Mouse (Mus musculus): Measurements from ENCODE around the gene Hbb-bh2.
"Not testable (repeated sequence)": the region's sequence is repeated elsewhere in the genome, so short reads cannot be mapped to it uniquely, and the experiment has no call there.

The Hbb-bh2 gene

GRCm38 (mm10) chr7:103813766-103814165 lies 26.6 kb downstream of the Hbb-bh2 start, which contains the start of gene Hbb-bt:
TSS of gene Hbb-bt (minus strand) at chr7:103813996.
- in situ Hi-C loops (cut with MboI; ENCODE audit: unreplicated experiment in 2 of 2): no loop called here

DNA sequence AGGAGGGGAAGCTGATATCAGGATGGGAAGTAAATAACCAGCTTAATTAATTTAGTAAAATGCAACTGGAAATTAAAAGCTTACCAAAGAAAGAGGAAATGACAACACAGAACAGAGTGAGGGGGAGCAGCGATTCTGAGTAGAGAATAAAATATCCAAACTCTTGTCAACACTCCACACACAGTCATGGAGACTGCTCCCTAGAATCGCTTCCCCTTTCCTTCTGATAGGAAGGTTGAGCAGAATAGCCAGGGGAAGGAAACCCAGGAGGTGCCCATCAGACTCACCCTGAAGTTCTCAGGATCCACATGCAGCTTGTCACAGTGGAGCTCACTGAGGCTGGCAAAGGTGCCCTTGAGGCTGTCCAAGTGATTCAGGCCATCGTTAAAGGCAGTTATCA lies 27.2 kb downstream of the Hbb-bh2 start:
- in situ Hi-C loops (cut with MboI; ENCODE audit: unreplicated experiment in 2 of 2): not testable (repeated sequence)

GRCm38 (mm10) chr7:103812174-103812573 lies 28.1 kb downstream of the Hbb-bh2 start:
- in situ Hi-C loops (cut with MboI; ENCODE audit: unreplicated experiment in 2 of 2): no loop called here

GRCm38 (mm10) chr7:103811223-103811845 lies 29.0 kb downstream of the Hbb-bh2 start:
- in situ Hi-C loops (cut with MboI; ENCODE audit: unreplicated experiment in 2 of 2): no loop called here

GRCm38 (mm10) chr7:103810746-103811145 lies 29.6 kb downstream of the Hbb-bh2 start:
- in situ Hi-C loops (cut with MboI; ENCODE audit: unreplicated experiment in 2 of 2): no loop called here

DNA sequence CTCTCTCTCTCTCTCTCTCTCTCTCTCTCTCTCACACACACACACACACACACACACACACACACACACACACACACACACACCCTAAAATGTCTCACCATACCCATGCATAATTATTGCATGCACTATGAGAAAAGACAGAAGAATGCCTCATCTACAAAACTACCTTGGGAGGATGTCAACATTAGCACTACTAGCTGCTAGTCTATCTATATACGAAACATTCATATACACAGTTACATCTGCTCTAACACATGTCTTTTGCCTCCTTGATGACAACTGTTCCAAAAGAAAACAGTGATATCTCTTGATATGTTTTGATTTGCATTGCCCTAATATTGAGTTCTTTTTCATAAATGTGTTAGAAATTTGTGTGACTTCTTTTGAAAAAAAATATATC lies 30.0 kb downstream of the Hbb-bh2 start:
- in situ Hi-C loops (cut with MboI; ENCODE audit: unreplicated experiment in 2 of 2): no loop called here

DNA sequence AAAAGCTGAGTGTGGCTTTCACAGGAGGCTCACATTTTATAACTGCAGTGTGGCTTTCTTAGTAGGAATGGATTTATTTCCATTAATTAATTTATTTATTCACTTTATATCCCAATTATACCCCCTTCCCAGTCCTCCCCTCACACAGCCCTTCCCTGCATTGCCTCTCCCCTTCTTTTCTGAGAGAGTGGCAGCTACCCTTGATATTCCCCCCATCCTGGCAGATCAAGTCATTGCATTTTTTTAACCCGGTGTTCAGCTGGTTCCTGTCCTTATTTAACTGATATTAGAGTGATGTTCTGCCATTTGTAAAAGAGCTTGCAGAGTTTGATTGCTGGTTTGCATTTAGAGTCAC lies 30.5 kb downstream of the Hbb-bh2 start:
- in situ Hi-C loops (cut with MboI; ENCODE audit: unreplicated experiment in 2 of 2): loop anchor here (10.0 kb wide), 3 partner anchors 95 to 1115 kb away; partner anchors contain the start of genes Olfr648 (in 2 of the 2), Olfr243 (in 1 of the 2) and Olfr557 (in 1 of the 2)

DNA sequence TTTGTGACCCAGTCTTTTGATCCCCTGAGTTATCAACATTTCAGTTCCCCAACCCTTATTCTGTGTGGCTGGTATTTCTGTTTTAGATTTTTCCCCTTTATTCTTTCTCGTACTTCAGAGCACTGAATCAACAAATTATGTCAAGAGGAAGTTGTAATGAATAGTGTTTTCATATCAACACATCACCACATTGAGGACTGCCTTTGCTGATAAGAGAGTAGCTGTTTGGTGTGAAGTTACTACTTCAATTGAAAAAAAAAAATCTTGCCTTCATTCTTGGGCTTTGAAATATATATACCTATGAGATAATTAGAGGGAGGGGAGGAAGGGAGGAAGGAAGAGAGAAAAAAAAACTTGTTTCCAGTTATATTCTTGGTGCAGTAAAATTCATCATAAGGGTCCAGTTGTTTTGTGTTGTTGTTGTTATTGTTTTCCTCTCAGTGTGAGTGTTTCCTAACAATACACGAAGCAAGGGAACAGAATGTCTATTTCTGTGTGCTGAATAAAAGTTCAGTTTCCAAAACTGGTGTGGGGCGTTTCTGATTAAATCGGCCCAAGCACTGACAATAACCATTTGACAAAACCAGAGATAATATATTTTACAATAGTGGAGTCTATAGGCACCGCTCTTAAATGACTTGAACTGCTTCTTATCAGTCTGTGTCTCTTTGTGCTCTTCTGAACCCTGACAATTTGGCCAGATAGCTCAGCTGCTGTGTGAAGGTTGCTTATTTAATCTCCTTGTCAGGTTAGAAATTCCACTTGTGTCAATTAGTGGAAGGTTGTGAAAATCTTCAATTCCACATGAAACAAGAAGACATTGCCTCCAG lies 31.1 kb downstream of the Hbb-bh2 start:
- in situ Hi-C loops (cut with MboI; ENCODE audit: unreplicated experiment in 2 of 2): loop anchor here (10.0 kb wide), 3 partner anchors 94 to 1114 kb away; partner anchors contain the start of genes Olfr648 (in 2 of the 2), Olfr243 (in 1 of the 2) and Olfr557 (in 1 of the 2)

DNA sequence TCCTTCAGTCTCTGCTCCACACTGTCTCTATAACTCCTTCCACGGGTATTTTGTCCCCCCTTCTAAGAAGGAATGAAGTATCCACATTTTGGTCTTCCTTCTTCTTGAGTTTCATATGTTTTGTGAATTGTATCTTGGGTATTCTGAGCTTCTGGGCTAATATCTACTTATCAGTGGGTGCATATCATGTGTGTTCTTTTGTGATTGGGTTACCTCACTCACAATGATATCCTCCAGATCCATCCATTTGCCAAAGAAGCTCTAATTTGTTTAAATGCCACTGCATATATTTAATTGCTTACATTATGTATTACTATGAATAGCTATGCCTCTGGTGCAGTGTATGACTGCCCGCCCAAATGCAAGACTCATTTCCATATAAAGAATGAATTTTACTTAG lies 32.2 kb downstream of the Hbb-bh2 start:
- in situ Hi-C loops (cut with MboI; ENCODE audit: unreplicated experiment in 2 of 2): loop anchor here (10.0 kb wide), 3 partner anchors 93 to 1113 kb away; partner anchors contain the start of genes Olfr648 (in 2 of the 2), Olfr243 (in 1 of the 2) and Olfr557 (in 1 of the 2)

DNA sequence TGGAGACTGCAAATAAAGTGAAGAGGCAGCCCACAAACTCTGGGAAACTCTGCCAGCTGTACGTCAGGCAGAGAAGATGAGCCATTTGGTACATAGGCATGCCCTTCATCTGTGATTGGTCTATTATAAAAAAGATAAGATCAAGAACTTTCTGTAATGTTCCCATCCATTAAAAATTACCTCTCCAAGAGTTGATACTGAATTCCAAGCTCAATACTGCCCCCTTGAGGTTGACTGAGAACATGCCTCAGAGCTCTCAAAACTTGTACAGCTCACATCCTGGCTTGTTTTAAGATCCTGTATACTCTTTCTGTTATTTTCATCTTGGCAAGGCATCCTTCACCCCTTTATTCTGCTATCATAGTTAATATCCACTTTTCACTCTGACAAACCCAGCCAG lies 33.5 kb downstream of the Hbb-bh2 start:
- in situ Hi-C loops (cut with MboI; ENCODE audit: unreplicated experiment in 2 of 2): loop anchor here (10.0 kb wide), 3 partner anchors 92 to 1112 kb away; partner anchors contain the start of genes Olfr648 (in 2 of the 2), Olfr243 (in 1 of the 2) and Olfr557 (in 1 of the 2)

DNA sequence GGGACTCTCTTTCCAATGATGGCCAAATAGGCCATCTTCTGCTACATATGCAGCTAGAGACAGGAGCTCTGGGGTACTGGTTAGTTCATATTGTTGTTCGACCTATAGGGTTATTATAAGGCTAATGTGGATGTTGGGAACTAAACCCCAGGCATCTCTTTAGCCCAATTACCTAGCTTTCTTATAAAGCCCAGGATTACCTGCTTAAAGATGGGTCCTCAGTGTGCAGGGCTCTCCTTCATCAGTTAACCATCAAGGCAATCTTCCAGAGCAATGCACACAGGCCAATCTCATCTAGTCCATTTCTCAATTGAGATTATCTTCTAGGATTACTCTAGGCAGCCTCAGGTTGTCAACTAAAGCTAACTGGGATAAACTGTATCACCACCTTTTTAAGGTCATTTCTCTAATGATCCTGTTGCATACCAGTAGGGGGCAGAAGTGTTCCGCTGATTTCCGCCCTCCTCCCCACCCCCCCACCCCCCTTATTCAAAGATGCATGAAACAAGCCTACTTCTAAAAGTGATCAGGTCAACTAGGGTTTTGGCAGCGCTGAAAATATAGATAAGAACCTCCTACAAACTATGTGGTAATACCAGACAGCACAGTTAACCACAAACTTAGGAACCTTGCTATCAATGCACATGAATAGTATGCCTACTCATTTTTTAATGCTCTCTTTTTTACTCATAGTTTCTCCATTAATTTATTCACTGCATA lies 47.5 kb downstream of the Hbb-bh2 start:
- in situ Hi-C loops (cut with MboI; ENCODE audit: unreplicated experiment in 2 of 2): loop anchor here (5.0 to 10.0 kb wide), 2 partner anchors 79 to 152 kb away; partner anchors contain the start of gene Olfr633 (in 2 of the 2)

DNA sequence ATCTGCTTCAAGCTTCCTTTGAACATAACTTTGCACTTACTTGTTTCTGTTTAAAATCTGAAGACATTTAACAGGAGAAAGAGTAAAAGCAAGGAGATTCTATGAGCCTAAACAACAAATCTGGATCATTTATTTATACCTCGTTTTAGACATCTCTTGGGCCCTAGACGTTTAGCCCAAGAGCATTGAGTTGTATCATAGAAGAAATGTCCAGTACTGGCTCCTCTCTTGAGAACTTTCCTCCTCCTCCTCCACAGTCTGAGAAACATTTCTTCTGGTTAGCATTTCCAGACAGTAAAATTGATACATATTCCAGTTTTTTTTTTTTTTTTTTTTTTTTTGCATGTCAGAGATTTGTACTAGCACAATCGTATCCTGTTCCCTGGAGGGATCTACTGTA lies 48.6 kb downstream of the Hbb-bh2 start, which contains the start of gene Olfr67:
Olfr67 (minus strand) TSS at position 101 of the 400 bp plus-strand sequence.
- in situ Hi-C loops (cut with MboI; ENCODE audit: unreplicated experiment in 2 of 2): loop anchor here (5.0 to 10.0 kb wide), 2 partner anchors 81 to 153 kb away; partner anchors contain the start of gene Olfr633 (in 2 of the 2)
